Mouse (Mus musculus) layer of hippocampus, postnatal 14 days (tissue): Measurements from ENCODE around the gene Col11a2. TPM values are rescaled to one million over a fixed set of nuclear protein-coding genes. Genes with fewer than 3 reads are reported as not detected.

Experiments
- DNase-seq, 2 experiments: peaks; one replicate each; pipeline ENCODE4 v3.0.0; 2021 to 2022; ENCODE audit warnings: low spot score in 2 of 2, mixed read lengths in 1 of 2
- total RNA-seq, 2 experiments: library from RNA; stranded (reverse); gene quantifications; 2 replicates each; pipeline ENCODE4 v1.2.3; 2021

Col11a2 gene
- total RNA-seq, 2 experiments from 2014 or later = 26.8 to 27.4 TPM

DNA sequence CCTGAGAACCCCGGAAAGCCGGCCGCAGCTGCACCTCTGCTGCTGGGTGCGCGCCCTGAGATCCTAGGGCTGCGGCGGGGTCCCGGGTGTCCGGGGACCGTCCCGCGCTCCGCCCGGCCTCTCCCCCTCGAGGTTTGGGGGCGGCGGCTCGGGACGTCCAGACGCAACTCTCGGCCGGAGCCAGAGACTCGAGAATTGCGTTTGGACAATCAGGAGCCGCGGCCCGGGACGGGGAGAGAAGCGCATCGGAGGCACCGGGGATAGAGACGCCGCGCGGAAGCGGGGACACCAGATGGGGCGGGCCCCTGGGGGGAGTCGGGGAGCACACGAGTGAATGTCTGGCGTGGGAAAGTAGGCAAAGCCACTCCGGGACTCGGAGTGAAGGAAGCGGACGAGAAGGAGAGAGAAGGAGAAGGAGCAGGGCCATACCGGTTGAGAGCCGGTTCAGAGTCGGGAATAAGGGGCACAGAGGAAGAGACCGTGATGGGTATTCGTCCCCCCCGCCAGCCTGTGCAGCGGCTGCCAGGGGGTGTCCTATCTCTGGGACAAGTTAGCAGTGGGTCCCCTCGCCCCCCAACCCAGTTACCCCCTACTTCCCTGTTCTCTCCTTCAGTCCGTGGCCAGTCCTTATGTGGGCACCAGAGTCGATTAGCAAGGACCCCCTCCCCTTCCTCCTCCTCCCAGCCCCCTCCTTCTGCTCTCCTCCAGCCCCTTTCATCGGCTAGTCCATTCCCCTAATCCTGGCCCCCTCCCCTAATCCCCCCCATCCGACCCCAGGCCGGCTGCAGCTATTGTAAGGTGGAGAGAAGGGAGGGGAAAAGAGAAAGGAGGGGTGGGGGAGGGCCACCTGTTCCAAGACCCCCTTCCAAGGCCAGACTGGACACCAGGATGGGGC, 14.1 kb upstream of the Col11a2 start:
- no peak for DNase-seq

GRCm38 (mm10) chr17:34025756-34026151, 13.5 kb upstream of the Col11a2 start:
- peak in 1 of 2 experiments; percentile 31 for DNase-seq

- DNase-seq = no peak
Observed at GRCm38 (mm10) chr17:34026221-34026620, 13.0 kb upstream of the Col11a2 start.

GRCm38 (mm10) chr17:34026917-34027655, 12.2 kb upstream of the Col11a2 start:
- DNase-seq = peak in 1 of 2 experiments; percentile 36

DNA sequence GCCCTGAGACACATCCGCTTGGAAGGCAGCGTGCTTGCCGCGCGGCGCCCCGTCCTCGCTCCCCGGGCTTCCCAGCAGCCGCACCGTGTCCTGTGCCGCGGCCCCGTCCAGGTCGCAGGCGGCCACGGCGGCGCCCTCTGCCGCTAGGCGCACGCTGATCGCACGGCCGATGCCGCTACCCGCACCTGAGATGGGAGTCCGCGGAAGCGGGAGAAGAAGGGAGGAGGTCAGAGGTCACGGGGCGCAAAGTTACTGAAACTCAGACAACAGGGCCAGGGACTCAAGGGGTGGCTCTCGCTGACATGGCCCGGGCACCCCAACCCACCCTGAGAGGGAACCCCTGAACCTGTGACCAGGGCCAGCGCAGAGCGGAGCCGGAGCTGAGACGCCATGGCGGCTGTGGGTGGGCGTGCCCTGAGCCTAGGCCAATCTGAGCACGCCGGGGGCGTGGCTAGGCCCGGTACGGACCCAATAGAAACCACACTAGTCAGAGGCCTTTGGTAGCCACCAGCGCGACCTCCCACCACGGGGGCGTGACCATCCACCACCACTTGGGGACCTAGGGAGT, 11.5 kb upstream of the Col11a2 start, which contains the start of gene H2-Ke6:
TSS of gene H2-Ke6 (minus strand) at position 405 of the 568 bp plus-strand sequence.
- peak; percentile 93 to 94 for DNase-seq

DNA sequence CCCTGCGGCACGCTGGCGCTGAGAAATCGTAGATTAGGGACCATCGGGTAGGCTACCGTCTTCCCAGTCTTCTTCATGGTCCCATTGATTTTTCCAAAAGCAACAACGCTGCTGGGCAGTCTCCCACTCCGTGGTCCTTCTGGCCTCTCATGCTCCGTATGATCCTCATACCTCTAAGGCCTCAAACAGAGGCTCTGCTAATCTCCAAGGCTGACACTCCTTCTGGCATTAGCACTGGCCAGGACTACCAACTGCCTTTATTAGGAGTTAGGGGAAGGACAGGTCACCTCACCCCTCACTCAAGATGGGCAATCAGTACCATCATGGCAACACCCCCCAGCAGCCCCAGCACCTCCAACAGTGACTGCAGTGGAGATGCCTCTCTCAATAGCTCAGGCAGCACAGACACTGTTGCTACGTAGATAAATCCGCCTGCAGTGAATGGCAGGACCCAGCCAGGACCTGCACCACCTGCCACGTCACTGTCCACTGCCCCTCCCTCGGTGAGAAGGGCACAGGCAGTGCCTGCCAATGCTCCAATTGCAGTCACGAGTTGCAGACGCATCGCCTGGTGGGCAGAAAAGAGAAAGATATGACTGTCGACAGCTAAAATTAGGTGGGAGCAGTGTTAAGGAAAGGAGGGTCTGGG, 10.6 kb upstream of the Col11a2 start:
- DNase-seq = peak in 1 of 2 experiments; percentile 17

DNA sequence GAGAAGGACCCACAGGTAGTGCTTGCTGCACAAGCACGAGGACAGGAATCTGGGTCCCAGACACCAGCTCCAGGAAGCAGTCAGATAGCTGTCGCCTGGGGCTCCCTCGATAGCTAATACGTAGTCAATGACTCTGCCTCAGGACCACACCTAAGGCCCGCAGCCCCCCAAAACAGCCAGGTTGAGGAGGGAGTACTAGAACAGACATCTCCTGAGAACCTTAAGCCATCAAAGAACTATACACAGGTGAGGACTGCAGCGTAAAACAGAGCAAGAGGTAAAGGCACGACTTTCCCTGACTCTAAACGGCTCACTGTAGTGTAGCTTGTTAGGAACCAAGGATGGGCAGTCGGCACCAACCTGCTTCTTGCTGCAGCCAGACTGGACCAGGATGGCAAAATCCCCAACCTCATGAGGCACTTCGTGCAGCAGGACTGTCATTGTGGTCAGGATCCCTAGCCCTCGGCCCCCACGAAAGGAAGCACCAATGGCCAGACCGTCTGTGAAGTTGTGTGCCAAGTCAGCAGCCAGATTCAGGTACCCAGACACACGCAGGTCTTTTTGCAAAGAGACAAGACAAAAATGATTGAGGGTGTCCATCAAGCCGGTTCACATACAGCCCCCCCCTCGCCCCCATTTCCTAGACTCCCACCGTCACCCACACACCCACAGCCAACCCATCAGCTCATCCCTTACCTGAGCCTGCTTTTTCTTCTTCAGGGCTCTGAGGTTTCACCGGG, 9.9 kb upstream of the Col11a2 start:
- no peak for DNase-seq

DNA sequence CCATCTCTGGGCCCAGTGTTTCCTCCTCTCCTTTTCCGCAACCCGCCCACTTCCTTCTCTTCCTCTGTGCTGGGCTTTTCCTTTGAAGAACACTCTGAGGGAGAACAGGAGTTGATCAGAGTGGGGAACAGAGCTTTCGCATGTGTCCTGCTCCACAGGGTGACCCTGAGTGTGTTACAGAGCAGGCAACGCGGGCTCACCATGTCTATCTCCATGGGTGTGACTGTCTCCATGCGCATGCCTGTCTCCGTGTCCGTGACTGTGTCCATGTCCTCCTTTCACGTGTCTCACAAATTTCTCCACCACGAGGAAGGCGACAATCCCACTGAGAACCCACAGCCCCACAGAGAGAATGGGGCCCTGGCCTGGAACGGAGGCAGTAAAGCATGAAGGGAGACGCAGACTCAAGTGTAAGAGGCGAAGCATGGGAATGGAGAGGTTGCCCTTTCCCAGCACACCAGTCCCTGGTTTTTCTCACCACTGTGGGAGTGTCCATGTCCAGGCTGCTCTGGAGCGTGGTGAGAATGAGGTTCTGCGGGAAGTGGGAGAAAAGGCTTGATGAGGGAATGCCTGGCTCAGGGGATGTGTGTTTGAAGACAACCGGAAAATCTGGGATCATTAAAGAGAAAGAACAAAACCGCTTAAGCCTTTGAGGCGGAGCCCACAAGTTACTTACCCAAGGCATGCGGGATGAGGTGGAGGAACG, 9.2 kb upstream of the Col11a2 start:
- DNase-seq = peak in 1 of 2 experiments; percentile 18

DNA sequence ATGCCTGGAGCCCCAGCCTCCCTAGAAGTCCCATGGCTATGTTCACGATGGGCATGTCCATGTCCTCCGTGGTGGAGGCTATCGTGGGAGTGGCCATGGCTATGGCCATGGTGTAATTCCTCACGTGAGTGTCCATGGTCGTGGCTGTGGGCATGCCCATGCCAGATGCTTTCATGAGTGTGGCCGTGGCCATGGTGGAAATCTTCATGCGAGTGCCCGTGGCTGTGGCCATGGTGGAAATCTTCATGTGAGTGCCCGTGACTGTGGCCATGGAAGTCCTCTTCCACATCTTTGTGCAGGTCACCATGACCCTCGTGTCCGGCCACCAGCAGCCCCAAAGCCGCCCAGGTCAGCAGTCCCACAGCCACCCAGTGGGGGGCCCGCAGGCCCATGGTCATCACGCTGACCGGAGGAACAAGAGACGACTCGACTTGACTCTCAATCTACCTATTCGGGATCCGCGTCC, 8.3 kb upstream of the Col11a2 start:
- DNase-seq = no peak

- DNase-seq = peak; percentile 98 to 99
Observed at GRCm38 (mm10) chr17:34031465-34032173, 7.6 kb upstream of the Col11a2 start, which contains the start of the genes Slc39a7 and Rxrb. Gene Slc39a7, minus strand, starts transcription at chr17:34031682. Gene Rxrb, plus strand, starts transcription at chr17:34031812.

GRCm38 (mm10) chr17:34032174-34032632, 7.0 kb upstream of the Col11a2 start:
- DNase-seq = no peak

- peak in 1 of 2 experiments; percentile 25 for DNase-seq
Observed at GRCm38 (mm10) chr17:34032806-34033205, 6.4 kb upstream of the Col11a2 start.

DNA sequence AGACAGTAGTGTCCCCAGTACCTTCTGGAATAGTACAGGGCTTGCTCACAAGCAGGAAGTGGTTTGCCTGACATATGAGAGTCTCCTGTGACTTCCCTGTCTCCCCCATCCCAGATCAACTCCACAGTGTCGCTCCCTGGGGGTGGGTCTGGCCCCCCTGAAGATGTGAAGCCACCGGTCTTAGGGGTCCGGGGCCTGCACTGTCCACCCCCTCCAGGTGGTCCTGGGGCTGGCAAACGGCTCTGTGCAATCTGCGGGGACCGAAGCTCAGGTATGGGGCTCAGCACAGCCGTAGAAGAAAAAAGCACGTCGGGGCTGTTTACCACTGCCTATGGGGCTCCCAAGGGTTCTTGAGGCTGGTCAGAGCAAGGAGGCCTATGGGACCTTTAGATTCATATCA, 5.8 kb upstream of the Col11a2 start:
- DNase-seq = peak in 1 of 2 experiments; percentile 8

- DNase-seq = peak in 1 of 2 experiments; percentile 67
Observed at GRCm38 (mm10) chr17:34034064-34034463, 5.2 kb upstream of the Col11a2 start.

- no peak for DNase-seq
Observed at GRCm38 (mm10) chr17:34035517-34035916, 3.7 kb upstream of the Col11a2 start.

DNA sequence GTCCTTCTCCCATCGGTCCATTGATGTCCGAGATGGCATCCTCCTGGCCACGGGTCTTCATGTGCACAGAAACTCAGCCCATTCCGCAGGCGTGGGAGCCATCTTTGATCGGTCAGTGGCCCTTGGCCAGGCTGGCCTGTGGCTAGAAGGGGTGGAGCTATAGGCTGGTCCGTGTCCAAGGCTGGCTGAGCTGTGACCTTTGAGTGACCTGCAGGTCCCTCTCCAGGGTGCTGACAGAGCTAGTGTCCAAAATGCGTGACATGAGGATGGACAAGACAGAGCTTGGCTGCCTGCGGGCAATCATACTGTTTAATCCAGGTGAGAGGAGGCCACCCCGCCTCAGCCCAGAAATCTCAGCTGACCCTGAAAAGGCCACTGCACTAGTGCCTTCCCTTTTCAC, 2.6 kb upstream of the Col11a2 start:
- DNase-seq = no peak

DNA sequence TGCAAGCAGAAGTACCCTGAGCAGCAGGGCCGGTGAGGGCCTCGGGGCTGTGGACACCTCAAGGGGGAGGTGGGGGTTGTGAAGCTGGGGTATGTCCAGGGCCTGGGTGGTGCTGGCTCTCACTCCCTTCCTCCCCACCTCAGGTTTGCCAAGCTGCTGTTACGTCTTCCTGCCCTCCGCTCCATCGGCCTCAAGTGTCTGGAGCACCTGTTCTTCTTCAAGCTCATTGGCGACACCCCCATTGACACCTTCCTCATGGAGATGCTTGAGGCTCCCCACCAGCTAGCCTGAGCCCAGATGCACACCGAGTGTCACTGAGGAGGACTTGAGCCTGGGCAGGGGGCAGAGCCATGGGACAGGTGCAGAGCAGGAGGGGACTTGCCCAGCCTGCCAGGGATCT, 2.0 kb upstream of the Col11a2 start:
- DNase-seq = no peak

DNA sequence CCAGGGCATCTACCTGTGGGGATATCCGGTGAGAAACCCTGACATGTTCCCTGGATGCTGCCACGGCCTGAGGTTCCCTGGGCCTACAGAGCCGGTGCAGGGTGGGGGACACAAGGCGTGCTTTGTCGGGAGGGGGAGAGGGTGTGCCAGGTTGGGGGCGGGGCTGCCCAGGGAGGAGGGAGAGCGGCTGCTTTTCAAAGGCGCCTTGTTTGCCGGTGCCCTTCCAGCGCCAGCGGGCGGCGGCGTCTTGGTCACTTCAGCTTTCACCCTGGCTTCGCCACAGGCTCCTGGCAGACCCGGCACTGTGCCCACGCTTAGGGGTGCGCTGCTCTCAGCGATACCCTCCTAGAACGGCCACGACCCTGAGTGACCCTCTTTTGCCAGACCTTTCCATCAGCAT, 797 bp upstream of the Col11a2 start:
- peak in 1 of 2 experiments; percentile 73 for DNase-seq
